Mouse (Mus musculus) limb, embryonic 10.5 days (tissue): ENCODE measurements around the gene Aph1a. TPM values are rescaled to one million over a fixed set of nuclear protein-coding genes. Genes with fewer than 3 reads are reported as not detected.
A peak's percentile ranks its signal among the peaks of the same experiment; 100 is the strongest.
"Not testable (repeated sequence)": the region's sequence is repeated elsewhere in the genome, so short reads cannot be mapped to it uniquely, and the experiment has no call there.

Experiments
- DNase-seq: peaks from one replicate; pipeline ENCODE4 v3.0.0-alpha.2; 2017; ENCODE audit warnings: low spot score
- H3K27ac ChIP-seq: fragments of 300-500 bp; sonication (generic); 2 replicates; pipeline ENCODE4 v1.5.1; 2016; ENCODE audit warnings: mild to moderate bottlenecking
- H3K27me3 ChIP-seq: fragments of 300-500 bp; sonication (generic); 2 replicates; pipeline ENCODE4 v1.6.1; 2016; ENCODE audit warnings: low read depth, mild to moderate bottlenecking; ENCODE audit not compliant: poor library complexity, severe bottlenecking
- H3K36me3 ChIP-seq: fragments of 300-500 bp; sonication (generic); 2 replicates; pipeline ENCODE4 v1.6.1; 2016; ENCODE audit warnings: mild to moderate bottlenecking, moderate library complexity
- H3K4me1 ChIP-seq: fragments of 300-500 bp; sonication (generic); 2 replicates; pipeline ENCODE4 v1.6.1; 2016
- H3K4me3 ChIP-seq: fragments of 300-500 bp; sonication (generic); 2 replicates; pipeline ENCODE4 v1.5.1; 2016; ENCODE audit warnings: mild to moderate bottlenecking, moderate library complexity
- H3K9me3 ChIP-seq: fragments of 300-500 bp; sonication (generic); replicated peaks from 2 replicates; pipeline ENCODE4 v1.6.1; 2016; ENCODE audit warnings: mild to moderate bottlenecking
- WGBS: fragments of 180-500 bp; shearing (Covaris S2); methylation state at CpG from one replicate; pipeline ENCODE4 v1.1.7; 2016; 5-methylcytosine and 5-hydroxymethylcytosine counted together
- polyA plus RNA-seq: library from polyadenylated mRNA; unstranded; fragments of >200 nt; fragmentation: Nextera tagmentation; extraction: Ambion mirVana; gene quantifications from 2 replicates; pipeline ENCODE4 v1.2.1, GENCODE M21; 2016

Gene Aph1a
- polyA plus RNA-seq, 1 experiment from 2014 or later: 24.3 TPM

- peak overlapping the region; percentile 60 for H3K4me3 ChIP-seq
- WGBS: under 1% methylated on average over 18 of the region's 18 CpGs
- H3K36me3 ChIP-seq: peaks cover 20% of the 10 kb centered on the region
- no peaks in the 10 kb centered on the region for H3K9me3 ChIP-seq
- H3K27me3 ChIP-seq: 0 out of 2 replicates have a peak, but pooled peaks cover 5% of the 10 kb centered on the region
- peak; percentile 83 for DNase-seq
- H3K27ac ChIP-seq: peak overlapping the region; percentile 96
- H3K4me1 ChIP-seq: peaks cover 61% of the 10 kb centered on the region
Measured at GRCm38 (mm10) chr3:95905146-95905939, 11.6 kb downstream of the Aph1a start.

- DNase-seq: peak; percentile 73
- H3K9me3 ChIP-seq: no peaks in the 10 kb centered on the region
- peaks cover 60% of the 10 kb centered on the region for H3K4me1 ChIP-seq
- peak overlapping the region; percentile 60 for H3K4me3 ChIP-seq
- WGBS: 0% methylated on average over 12 of the region's 12 CpGs
- 0 out of 2 replicates have a peak, but pooled peaks cover 5% of the 10 kb centered on the region for H3K27me3 ChIP-seq
- H3K27ac ChIP-seq: peak overlapping the region; percentile 96
- peaks cover 13% of the 10 kb centered on the region for H3K36me3 ChIP-seq
Measured at GRCm38 (mm10) chr3:95905940-95906492, 12.2 kb downstream of the Aph1a start.

- peak; percentile 83 for DNase-seq
- Histone ChIP-seq H3K4me1 (peaks cover 52% of the 10 kb centered on the region), H3K27me3 (0 out of 2 replicates have a peak, but pooled peaks cover 5% of the 10 kb centered on the region), H3K36me3 (peaks cover 4% of the 10 kb centered on the region), H3K9me3 (no peaks in the 10 kb centered on the region), H3K27ac (peak overlapping the region; percentile 96; the same call in 1 of the 2 replicates), H3K4me3 (peak overlapping the region; percentile 60)
- WGBS: under 1% methylated on average over 12 of the region's 12 CpGs
Measured at GRCm38 (mm10) chr3:95906860-95907259, 13.1 kb downstream of the Aph1a start.

GRCm38 (mm10) chr3:95907613-95908012 lies 13.8 kb downstream of the Aph1a start:
- H3K4me1 ChIP-seq: peaks cover 44% of the 10 kb centered on the region
- no peaks in the 10 kb centered on the region for H3K9me3 ChIP-seq
- WGBS: 52% methylated on average over 4 of the region's 4 CpGs
- no peak overlapping the region for H3K27ac ChIP-seq
- DNase-seq: no peak
- no peaks in the 10 kb centered on the region for H3K36me3 ChIP-seq
- 0 out of 2 replicates have a peak, but pooled peaks cover 5% of the 10 kb centered on the region for H3K27me3 ChIP-seq
- no peak overlapping the region for H3K4me3 ChIP-seq

- 94% methylated on average over 4 of the region's 4 CpGs for WGBS
- no peak overlapping the region for H3K4me3 ChIP-seq
- H3K27ac ChIP-seq: no peak overlapping the region
- H3K4me1 ChIP-seq: no peaks in the 10 kb centered on the region
- DNase-seq: no peak
- H3K9me3 ChIP-seq: no peaks in the 10 kb centered on the region
- H3K36me3 ChIP-seq: no peaks in the 10 kb centered on the region
- no peaks in the 10 kb centered on the region for H3K27me3 ChIP-seq
Measured at GRCm38 (mm10) chr3:95914706-95915105, 20.9 kb downstream of the Aph1a start.

GRCm38 (mm10) chr3:95916760-95917159 lies 23.0 kb downstream of the Aph1a start:
- Histone ChIP-seq H3K9me3 (no peaks in the 10 kb centered on the region), H3K4me3 (no peak overlapping the region), H3K4me1 (no peaks in the 10 kb centered on the region), H3K36me3 (no peaks in the 10 kb centered on the region), H3K27ac (no peak overlapping the region), H3K27me3 (no peaks in the 10 kb centered on the region)
- WGBS: 79% methylated on average over 7 of the region's 7 CpGs
- no peak for DNase-seq

- not testable (repeated sequence) for H3K36me3 ChIP-seq, H3K4me1 ChIP-seq, H3K9me3 ChIP-seq, H3K4me3 ChIP-seq, DNase-seq, H3K27ac ChIP-seq, H3K27me3 ChIP-seq
- 71% methylated on average over 2 of the region's 2 CpGs for WGBS
Measured at GRCm38 (mm10) chr3:95920532-95920931, 26.8 kb downstream of the Aph1a start.

GRCm38 (mm10) chr3:95923429-95923828 lies 29.7 kb downstream of the Aph1a start:
- H3K9me3 ChIP-seq, H3K27me3 ChIP-seq, H3K36me3 ChIP-seq, H3K27ac ChIP-seq, DNase-seq, H3K4me1 ChIP-seq, H3K4me3 ChIP-seq: not testable (repeated sequence)
- 94% methylated on average over 7 of the region's 7 CpGs for WGBS

- H3K27me3 ChIP-seq: no peaks in the 10 kb centered on the region
- no peak overlapping the region for H3K27ac ChIP-seq
- 73% methylated on average over 4 of the region's 4 CpGs for WGBS
- no peaks in the 10 kb centered on the region for H3K36me3 ChIP-seq
- DNase-seq: no peak
- no peaks in the 10 kb centered on the region for H3K9me3 ChIP-seq
- 0 out of 2 replicates have a peak, but pooled peaks cover 4% of the 10 kb centered on the region for H3K4me1 ChIP-seq
- no peak overlapping the region for H3K4me3 ChIP-seq
Measured at GRCm38 (mm10) chr3:95924185-95924584, 30.4 kb downstream of the Aph1a start.

GRCm38 (mm10) chr3:95925087-95925486 lies 31.3 kb downstream of the Aph1a start:
- WGBS: 89% methylated on average over 5 of the region's 5 CpGs
- H3K27ac ChIP-seq: no peak overlapping the region
- no peaks in the 10 kb centered on the region for H3K36me3 ChIP-seq
- H3K9me3 ChIP-seq: no peaks in the 10 kb centered on the region
- no peak for DNase-seq
- H3K27me3 ChIP-seq: no peaks in the 10 kb centered on the region
- H3K4me1 ChIP-seq: 0 out of 2 replicates have a peak, but pooled peaks cover 4% of the 10 kb centered on the region
- no peak overlapping the region for H3K4me3 ChIP-seq

- H3K4me1 ChIP-seq: peaks cover 10% of the 10 kb centered on the region; the same call in 1 of the 2 replicates
- H3K27ac ChIP-seq: peak overlapping the region; percentile 96
- H3K27me3 ChIP-seq: no peaks in the 10 kb centered on the region
- WGBS: 72% methylated on average over 6 of the region's 6 CpGs
- H3K36me3 ChIP-seq: peaks cover 15% of the 10 kb centered on the region
- H3K9me3 ChIP-seq: no peaks in the 10 kb centered on the region
- peak overlapping the region; percentile 95 for H3K4me3 ChIP-seq
- no peak for DNase-seq
Measured at GRCm38 (mm10) chr3:95928261-95928657, 34.5 kb downstream of the Aph1a start.

- under 1% methylated on average over 49 of the region's 49 CpGs for WGBS
- Histone ChIP-seq H3K27me3 (no peaks in the 10 kb centered on the region), H3K9me3 (no peaks in the 10 kb centered on the region), H3K36me3 (peaks cover 21% of the 10 kb centered on the region), H3K4me3 (peak within 1 kb of the TSS; percentile 95), H3K27ac (peak within 1 kb of the TSS; percentile 96), H3K4me1 (peaks cover 10% of the 10 kb centered on the region; the same call in 1 of the 2 replicates)
- DNase-seq: peak; percentile 96
Measured at GRCm38 (mm10) chr3:95928658-95929503, 35.1 kb downstream of the Aph1a start, which contains the start of gene Anp32e. Gene Anp32e, plus strand, starts transcription at chr3:95929246.
